Mouse (Mus musculus): ENCODE measurements at regions not wholly inside any gene's neighbourhood (a gene's known extent, or its start where the extent isn't known, plus 50 kb on each side); places are given as distances from the start of the nearest gene placed in this dataset.
"Not testable (repeated sequence)": the region's sequence is repeated elsewhere in the genome, so short reads cannot be mapped to it uniquely, and the experiment has no call there.

GRCm38 (mm10) chr5:74807581-74808221 lies 105.0 kb upstream of the Lnx1 start:
- H3K9ac ChIP-seq (ENCODE audit: low read depth, low read length), result no peak overlapping the region
- H3K4me1 ChIP-seq (replicated peaks; ENCODE audit: control insufficient read depth, insufficient read depth, low read length), result no peaks in the 10 kb centered on the region
- H3K36me3 ChIP-seq (ENCODE audit: control insufficient read depth, insufficient read depth, low read length), result no peaks in the 10 kb centered on the region
- no peak overlapping the region for H3K4me2 ChIP-seq (replicated peaks; ENCODE audit: low read depth, low read length)
- no peaks in the 10 kb centered on the region for H3K27me3 ChIP-seq (ENCODE audit: control insufficient read depth, insufficient read depth, low read length)
- H3K9me3 ChIP-seq (ENCODE audit: control insufficient read depth, low read length), result no peaks in the 10 kb centered on the region
- WGBS, result 73% methylated on average over 5 of the region's 5 CpGs
- no peak overlapping the region for H3K4me3 ChIP-seq (ENCODE audit: low read depth, low read length)
- H3K27ac ChIP-seq (ENCODE audit: low read depth, low read length), result no peak overlapping the region
- ATAC-seq (ENCODE audit: low FRiP score), result no peak
- DNase-seq (ENCODE audit: low spot score), result no peak

GRCm38 (mm10) chr5:74801946-74802345 lies 99.2 kb upstream of the Lnx1 start:
- no peak overlapping the region for H3K27ac ChIP-seq (ENCODE audit: low read depth, low read length)
- no peaks in the 10 kb centered on the region for H3K36me3 ChIP-seq (ENCODE audit: control insufficient read depth, insufficient read depth, low read length)
- no peak overlapping the region for H3K9ac ChIP-seq (ENCODE audit: low read depth, low read length)
- DNase-seq (ENCODE audit: low spot score) (no peak), ATAC-seq (ENCODE audit: low FRiP score) (no peak)
- no peaks in the 10 kb centered on the region for H3K27me3 ChIP-seq (ENCODE audit: control insufficient read depth, insufficient read depth, low read length)
- WGBS, result 78% methylated on average over 6 of the region's 10 CpGs
- no peaks in the 10 kb centered on the region for H3K4me1 ChIP-seq (replicated peaks; ENCODE audit: control insufficient read depth, insufficient read depth, low read length)
- no peak overlapping the region for H3K4me3 ChIP-seq (ENCODE audit: low read depth, low read length)
- H3K9me3 ChIP-seq (ENCODE audit: control insufficient read depth, low read length), result no peaks in the 10 kb centered on the region
- no peak overlapping the region for H3K4me2 ChIP-seq (replicated peaks; ENCODE audit: low read depth, low read length)

- WGBS, result 81% methylated on average over 9 of the region's 9 CpGs
- no peak for DNase-seq (ENCODE audit: low spot score)
- no peaks in the 10 kb centered on the region for H3K36me3 ChIP-seq (ENCODE audit: control insufficient read depth, insufficient read depth, low read length)
- no peak overlapping the region for H3K4me2 ChIP-seq (replicated peaks; ENCODE audit: low read depth, low read length)
- no peak overlapping the region for H3K9ac ChIP-seq (ENCODE audit: low read depth, low read length)
- H3K4me3 ChIP-seq (ENCODE audit: low read depth, low read length), result no peak overlapping the region
- H3K9me3 ChIP-seq (ENCODE audit: control insufficient read depth, low read length), result no peaks in the 10 kb centered on the region
- H3K27ac ChIP-seq (ENCODE audit: low read depth, low read length), result no peak overlapping the region
- ATAC-seq (ENCODE audit: low FRiP score), result no peak
- no peaks in the 10 kb centered on the region for H3K27me3 ChIP-seq (ENCODE audit: control insufficient read depth, insufficient read depth, low read length)
- no peaks in the 10 kb centered on the region for H3K4me1 ChIP-seq (replicated peaks; ENCODE audit: control insufficient read depth, insufficient read depth, low read length)
Measured at GRCm38 (mm10) chr5:74800351-74800750, 97.6 kb upstream of the Lnx1 start.

GRCm38 (mm10) chr5:74796421-74797067 lies 93.8 kb upstream of the Lnx1 start:
- no peak overlapping the region for H3K27ac ChIP-seq (ENCODE audit: low read depth, low read length)
- no peak overlapping the region for H3K4me2 ChIP-seq (replicated peaks; ENCODE audit: low read depth, low read length)
- 46% methylated on average over 8 of the region's 8 CpGs for WGBS
- H3K9me3 ChIP-seq (ENCODE audit: control insufficient read depth, low read length), result no peaks in the 10 kb centered on the region
- H3K4me3 ChIP-seq (ENCODE audit: low read depth, low read length), result no peak overlapping the region
- peak; percentile 85 for DNase-seq (ENCODE audit: low spot score)
- no peaks in the 10 kb centered on the region for H3K36me3 ChIP-seq (ENCODE audit: control insufficient read depth, insufficient read depth, low read length)
- no peak overlapping the region for H3K9ac ChIP-seq (ENCODE audit: low read depth, low read length)
- ATAC-seq (ENCODE audit: low FRiP score), result no peak
- no peaks in the 10 kb centered on the region for H3K27me3 ChIP-seq (ENCODE audit: control insufficient read depth, insufficient read depth, low read length)
- peaks cover 6% of the 10 kb centered on the region; the same call in 1 of the 2 replicates for H3K4me1 ChIP-seq (replicated peaks; ENCODE audit: control insufficient read depth, insufficient read depth, low read length)

- Histone ChIP-seq H3K27me3 (ENCODE audit: control insufficient read depth, insufficient read depth, low read length) (no peaks in the 10 kb centered on the region), H3K27ac (ENCODE audit: low read depth, low read length) (no peak overlapping the region), H3K9ac (ENCODE audit: low read depth, low read length) (no peak overlapping the region), H3K4me3 (ENCODE audit: low read depth, low read length) (no peak overlapping the region), H3K4me2 (replicated peaks; ENCODE audit: low read depth, low read length) (no peak overlapping the region), H3K9me3 (ENCODE audit: control insufficient read depth, low read length) (no peaks in the 10 kb centered on the region), H3K36me3 (ENCODE audit: control insufficient read depth, insufficient read depth, low read length) (no peaks in the 10 kb centered on the region), H3K4me1 (replicated peaks; ENCODE audit: control insufficient read depth, insufficient read depth, low read length) (peaks cover 6% of the 10 kb centered on the region; the same call in 1 of the 2 replicates)
- ATAC-seq (ENCODE audit: low FRiP score) (no peak), DNase-seq (ENCODE audit: low spot score) (no peak)
- 95% methylated on average over 4 of the region's 4 CpGs for WGBS
Measured at GRCm38 (mm10) chr5:74794726-74795125, 92.0 kb upstream of the Lnx1 start.

- H3K27me3 ChIP-seq (ENCODE audit: control insufficient read depth, insufficient read depth, low read length), result no peaks in the 10 kb centered on the region
- no peak overlapping the region for H3K4me3 ChIP-seq (ENCODE audit: low read depth, low read length)
- no peak overlapping the region for H3K27ac ChIP-seq (ENCODE audit: low read depth, low read length)
- WGBS, result 75% methylated on average over 4 of the region's 4 CpGs
- H3K9ac ChIP-seq (ENCODE audit: low read depth, low read length), result no peak overlapping the region
- ATAC-seq (ENCODE audit: low FRiP score), result no peak
- no peaks in the 10 kb centered on the region for H3K9me3 ChIP-seq (ENCODE audit: control insufficient read depth, low read length)
- H3K36me3 ChIP-seq (ENCODE audit: control insufficient read depth, insufficient read depth, low read length), result no peaks in the 10 kb centered on the region
- no peak overlapping the region for H3K4me2 ChIP-seq (replicated peaks; ENCODE audit: low read depth, low read length)
- DNase-seq (ENCODE audit: low spot score), result no peak
- peaks cover 6% of the 10 kb centered on the region; the same call in 1 of the 2 replicates for H3K4me1 ChIP-seq (replicated peaks; ENCODE audit: control insufficient read depth, insufficient read depth, low read length)
Measured at GRCm38 (mm10) chr5:74793431-74793830, 90.7 kb upstream of the Lnx1 start.

GRCm38 (mm10) chr5:74792936-74793335 lies 90.2 kb upstream of the Lnx1 start:
- H3K4me3 ChIP-seq (ENCODE audit: low read depth, low read length), result no peak overlapping the region
- H3K27ac ChIP-seq (ENCODE audit: low read depth, low read length), result no peak overlapping the region
- no peaks in the 10 kb centered on the region for H3K36me3 ChIP-seq (ENCODE audit: control insufficient read depth, insufficient read depth, low read length)
- H3K9me3 ChIP-seq (ENCODE audit: control insufficient read depth, low read length), result no peaks in the 10 kb centered on the region
- no peaks in the 10 kb centered on the region for H3K27me3 ChIP-seq (ENCODE audit: control insufficient read depth, insufficient read depth, low read length)
- H3K4me1 ChIP-seq (replicated peaks; ENCODE audit: control insufficient read depth, insufficient read depth, low read length), result peaks cover 6% of the 10 kb centered on the region; the same call in 1 of the 2 replicates
- no peak overlapping the region for H3K9ac ChIP-seq (ENCODE audit: low read depth, low read length)
- WGBS, result 30% methylated on average over 8 of the region's 8 CpGs
- no peak overlapping the region for H3K4me2 ChIP-seq (replicated peaks; ENCODE audit: low read depth, low read length)
- peak; percentile 27 for DNase-seq (ENCODE audit: low spot score)
- no peak for ATAC-seq (ENCODE audit: low FRiP score)

GRCm38 (mm10) chr5:74792301-74792700 lies 89.6 kb upstream of the Lnx1 start:
- Histone ChIP-seq H3K9ac (ENCODE audit: low read depth, low read length) (peak overlapping the region; percentile 33; the same call in 1 of the 2 replicates), H3K4me2 (replicated peaks; ENCODE audit: low read depth, low read length) (peak overlapping the region; percentile 39), H3K27me3 (ENCODE audit: control insufficient read depth, insufficient read depth, low read length) (no peaks in the 10 kb centered on the region), H3K36me3 (ENCODE audit: control insufficient read depth, insufficient read depth, low read length) (no peaks in the 10 kb centered on the region), H3K4me1 (replicated peaks; ENCODE audit: control insufficient read depth, insufficient read depth, low read length) (peaks cover 6% of the 10 kb centered on the region; the same call in 1 of the 2 replicates), H3K9me3 (ENCODE audit: control insufficient read depth, low read length) (no peaks in the 10 kb centered on the region), H3K27ac (ENCODE audit: low read depth, low read length) (peak overlapping the region; percentile 13; the same call in 1 of the 2 replicates), H3K4me3 (ENCODE audit: low read depth, low read length) (no peak overlapping the region)
- ATAC-seq (ENCODE audit: low FRiP score), result peak; percentile 35
- WGBS, result 2% methylated on average over 7 of the region's 7 CpGs
- DNase-seq (ENCODE audit: low spot score), result peak; percentile 71

GRCm38 (mm10) chr5:74790501-74790900 lies 87.8 kb upstream of the Lnx1 start:
- not testable (repeated sequence) for H3K4me2 ChIP-seq (replicated peaks; ENCODE audit: low read depth, low read length); H3K4me3 ChIP-seq (ENCODE audit: low read depth, low read length); H3K9ac ChIP-seq (ENCODE audit: low read depth, low read length); H3K27ac ChIP-seq (ENCODE audit: low read depth, low read length); H3K36me3 ChIP-seq (ENCODE audit: control insufficient read depth, insufficient read depth, low read length); H3K9me3 ChIP-seq (ENCODE audit: control insufficient read depth, low read length); H3K27me3 ChIP-seq (ENCODE audit: control insufficient read depth, insufficient read depth, low read length); ATAC-seq (ENCODE audit: low FRiP score); DNase-seq (ENCODE audit: low spot score); H3K4me1 ChIP-seq (replicated peaks; ENCODE audit: control insufficient read depth, insufficient read depth, low read length)
- WGBS, result 95% methylated on average over 4 of the region's 4 CpGs

Data from hindbrain, embryonic 11.5 days (tissue).